Mouse (Mus musculus) adrenal gland, postnatal 0 days (tissue): ENCODE results near the gene Olfr1036. TPM values are rescaled to one million over a fixed set of nuclear protein-coding genes. Genes with fewer than 3 reads are reported as not detected.

Experiments
- polyA plus RNA-seq: library from polyadenylated mRNA; unstranded; fragments of >200 nt; fragmentation: Nextera tagmentation; extraction: Ambion mirVana; gene quantifications from 2 replicates; pipeline ENCODE4 v1.2.1, GENCODE M21; 2015

Olfr1036 gene
- polyA plus RNA-seq: not detected in 2 replicates

DNA sequence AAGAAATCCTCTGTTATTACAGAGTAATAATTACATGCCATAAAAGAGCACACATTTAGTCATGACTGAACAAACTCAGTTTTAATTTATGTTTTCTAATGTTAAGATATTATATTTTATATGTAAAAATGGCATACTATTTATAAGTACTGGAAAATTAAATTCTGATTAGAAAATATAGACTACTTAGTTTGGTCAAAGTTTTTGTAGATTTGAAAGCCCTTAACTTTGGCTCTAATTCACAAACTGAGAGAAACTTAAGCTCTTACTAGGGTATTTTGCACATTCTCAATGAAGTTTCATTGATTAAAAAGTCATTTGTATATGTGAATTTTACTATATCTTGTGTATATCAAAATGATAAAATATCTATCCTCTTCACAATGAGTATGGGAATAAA lies at the start of gene Olfr1036:
Gene Olfr1036 (plus strand): TSS at position 301 of the 400 bp plus-strand sequence.

DNA sequence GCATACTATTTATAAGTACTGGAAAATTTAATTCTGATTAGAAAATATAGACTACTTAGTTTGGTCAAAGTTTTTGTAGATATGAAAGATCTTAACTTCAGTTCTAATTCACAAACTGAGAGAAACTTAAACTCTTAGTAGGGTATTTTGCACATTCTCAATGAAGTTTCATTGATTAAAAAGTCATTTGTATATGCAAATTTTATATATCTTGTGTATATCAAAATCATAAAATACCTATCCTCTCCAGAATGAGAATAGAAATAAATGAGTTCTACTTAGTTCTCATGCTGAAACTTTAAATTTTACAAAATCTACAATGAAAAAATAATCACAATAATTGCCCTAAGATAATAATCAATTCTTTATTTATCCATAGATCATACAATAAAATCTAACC lies 28.2 kb upstream of the Olfr1036 start, which contains the start of gene Olfr1034:
Gene Olfr1034 (plus strand): TSS at position 301 of the 400 bp plus-strand sequence.

DNA sequence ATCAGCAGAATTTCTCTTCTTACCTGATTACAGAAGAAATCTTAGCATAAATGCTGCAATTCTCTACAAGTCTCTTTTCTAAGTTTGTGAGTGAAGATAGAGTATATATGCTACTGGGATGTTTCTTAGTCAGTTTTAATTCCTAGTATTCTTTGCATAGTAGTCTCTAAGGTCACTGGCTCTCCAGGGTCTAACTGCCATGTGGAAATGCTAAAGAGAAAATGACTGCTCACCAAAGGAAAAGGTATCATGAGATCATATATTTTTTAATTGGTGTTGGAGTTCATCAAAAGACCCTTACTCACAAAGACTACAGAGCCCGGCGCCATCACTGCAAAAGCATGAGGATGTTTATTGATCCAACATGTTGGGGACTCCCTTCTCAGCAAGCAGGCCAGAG lies 13.5 kb downstream of the Olfr1036 start, which contains the start of gene Olfr1037:
Gene Olfr1037 (minus strand): TSS at position 101 of the 400 bp plus-strand sequence.

Other genes with a start within 250 kb of the Olfr1036 start
- not detected in 2 replicates for gene Olfr1019, start 228.5 kb upstream of the Olfr1036 start, polyA plus RNA-seq
- not detected in 2 replicates for gene Olfr1020, start 227.0 kb upstream of the Olfr1036 start, polyA plus RNA-seq
- gene Olfr1022, start 205.4 kb upstream of the Olfr1036 start, polyA plus RNA-seq: not detected in 2 replicates
- not detected in 2 replicates for gene Olfr1023, start 188.4 kb upstream of the Olfr1036 start, polyA plus RNA-seq
- gene Olfr1024, start 168.9 kb upstream of the Olfr1036 start, polyA plus RNA-seq: not detected in 2 replicates
- gene Olfr1025-ps1, start 158.8 kb upstream of the Olfr1036 start, polyA plus RNA-seq: 0.13 TPM in 1 of 2 replicates, not detected in the other
- not detected in 2 replicates for gene Olfr1026, start 152.4 kb upstream of the Olfr1036 start, polyA plus RNA-seq
- not detected in 2 replicates for gene Olfr1028, start 123.6 kb upstream of the Olfr1036 start, polyA plus RNA-seq
- gene Olfr1029, start 100.1 kb upstream of the Olfr1036 start, polyA plus RNA-seq: not detected in 2 replicates
- not detected in 2 replicates for gene Olfr1030, start 94.7 kb upstream of the Olfr1036 start, polyA plus RNA-seq
- gene Olfr1031, start 83.7 kb upstream of the Olfr1036 start, polyA plus RNA-seq: not detected in 2 replicates
- not detected in 2 replicates for gene Olfr1032, start 68.5 kb upstream of the Olfr1036 start, polyA plus RNA-seq
- 6.6 and 7.4 TPM in 2 replicates for gene Olfr1033, start 53.4 kb upstream of the Olfr1036 start, polyA plus RNA-seq
- 0.05 and 0.08 TPM in 2 replicates for gene Olfr1034, start 28.1 kb upstream of the Olfr1036 start, polyA plus RNA-seq
- gene Olfr1037, start 13.4 kb downstream of the Olfr1036 start, polyA plus RNA-seq: not detected in 2 replicates
- not detected in 2 replicates for gene Olfr1039, start 61.9 kb downstream of the Olfr1036 start, polyA plus RNA-seq
- not detected in 2 replicates for gene Olfr1040, start 72.7 kb downstream of the Olfr1036 start, polyA plus RNA-seq
- 0.08 TPM in 1 of 2 replicates, not detected in the other for gene Olfr1042, start 87.8 kb downstream of the Olfr1036 start, polyA plus RNA-seq
- not detected in 2 replicates for gene Olfr1043, start 93.5 kb downstream of the Olfr1036 start, polyA plus RNA-seq
- not detected in 2 replicates for gene Olfr1044, start 103.8 kb downstream of the Olfr1036 start, polyA plus RNA-seq
- gene Olfr52, start 111.7 kb downstream of the Olfr1036 start, polyA plus RNA-seq: not detected in 2 replicates
- gene Olfr1045, start 129.0 kb downstream of the Olfr1036 start, polyA plus RNA-seq: not detected in 2 replicates
- gene Olfr1046, start 145.3 kb downstream of the Olfr1036 start, polyA plus RNA-seq: not detected in 2 replicates
- gene Olfr1047, start 157.4 kb downstream of the Olfr1036 start, polyA plus RNA-seq: not detected in 2 replicates
- not detected in 2 replicates for gene Olfr1048, start 166.3 kb downstream of the Olfr1036 start, polyA plus RNA-seq
- gene Olfr1049, start 184.3 kb downstream of the Olfr1036 start, polyA plus RNA-seq: not detected in 2 replicates
- not detected in 2 replicates for gene Olfr1051, start 205.1 kb downstream of the Olfr1036 start, polyA plus RNA-seq
- gene Olfr1052, start 218.5 kb downstream of the Olfr1036 start, polyA plus RNA-seq: not detected in 2 replicates
- gene Olfr1053, start 241.3 kb downstream of the Olfr1036 start, polyA plus RNA-seq: not detected in 2 replicates